Mouse (Mus musculus): ENCODE data around the gene Tprn.

DNA sequence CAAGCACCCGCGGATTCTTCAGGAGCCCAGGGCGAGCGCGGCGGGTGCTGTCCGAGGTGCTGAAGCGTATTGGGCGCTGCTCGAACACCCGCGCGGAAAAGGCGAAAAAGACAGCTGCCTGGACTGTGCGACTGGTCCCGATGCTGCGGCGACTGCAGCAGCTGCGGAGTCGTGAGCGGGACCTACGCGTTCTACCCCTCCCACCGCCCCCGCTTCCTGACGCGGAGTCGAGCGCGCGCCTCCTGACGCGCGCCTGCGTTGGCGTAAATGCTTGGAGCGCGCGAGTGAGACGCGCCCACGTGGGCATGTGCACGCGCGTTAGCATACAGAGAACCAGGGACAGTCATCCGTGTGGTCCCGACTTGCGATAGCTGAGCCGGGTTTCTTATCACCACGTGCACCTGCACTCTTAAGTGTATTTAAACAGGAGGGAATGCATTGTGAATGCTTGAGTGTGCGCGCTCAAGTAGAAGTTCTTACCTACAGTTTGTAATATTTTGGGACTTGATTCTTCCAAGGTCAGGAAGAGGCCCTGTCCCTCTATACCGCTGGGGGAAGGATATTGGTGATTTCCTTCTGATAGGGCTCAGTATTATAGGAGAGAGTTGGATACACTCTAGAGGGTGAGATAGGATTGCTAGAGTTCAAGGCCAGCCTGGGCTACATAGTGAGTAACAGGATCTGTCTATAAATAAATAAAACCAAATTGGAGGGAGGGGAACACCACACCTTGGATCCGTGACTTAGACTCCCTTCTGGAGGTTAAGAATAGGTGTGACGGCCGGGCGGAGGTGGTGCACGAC is 56.8 kb downstream of the Tprn start, which contains the start of gene Grin1:
- TF ChIP-seq POLR2A (IDR thresholded peaks at IDR 0.05; ENCODE audit: borderline replicate concordance, insufficient read depth, low read length), result peak; percentile 97
- no peak for TF ChIP-seq CTCF (IDR thresholded peaks at IDR 0.05; ENCODE audit: borderline replicate concordance, insufficient read depth, low read depth, low read length)

Data from cerebellum, adult 2 months (tissue).